16 mouse cellular contexts compared by ENCODE assay signal in the genomic region with DNA sequence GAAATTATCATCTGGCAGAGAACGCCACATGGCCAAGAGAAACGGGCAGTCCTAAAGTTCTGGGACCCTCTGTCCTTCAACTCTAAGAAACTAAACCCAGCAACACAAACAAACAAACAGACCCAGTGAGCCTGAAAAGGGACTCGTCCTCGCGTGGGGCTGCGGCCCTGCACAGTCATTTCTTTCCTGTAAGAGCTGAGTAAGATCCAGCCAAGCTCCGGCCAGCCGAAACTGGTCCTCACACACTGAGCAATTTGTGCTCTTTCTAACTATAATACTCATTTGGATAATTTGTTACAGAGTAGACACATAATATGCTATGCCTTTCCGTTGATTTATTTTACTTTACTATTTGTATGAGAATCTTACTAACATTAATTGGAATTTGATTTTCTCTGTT. TPM values are rescaled to one million over a fixed set of nuclear protein-coding genes. Genes with fewer than 3 reads are reported as not detected.
A peak's percentile ranks its signal among the peaks of the same experiment; 100 is the strongest.
DNase-seq lines count a peak whose midpoint lies in the region; TF ChIP-seq lines count a peak whose summit lies in the region.
"Had no signal": no experiment of that assay in that cellular context is flagged by ENCODE, and none has a peak within 500 bp of the region (broad histone marks: within the 10 kb centered on the region; RNA-seq: fewer than 3 reads in every experiment).

No protein-coding gene starts in this region.

- H3K9ac ChIP-seq in CH12.LX (ENCODE audit: insufficient read depth, low read depth) = no peak overlapping the region

- TF ChIP-seq RAD21 in CH12.LX (IDR thresholded peaks at IDR 0.05; ENCODE audit: low read depth, low read length) = no peak

- in situ Hi-C loops in CH12.LX (cut with MboI; ENCODE audit: low pct_ligation_motif_present, low pct_unique_long_range_greater_than_20kb, low sequenced_read_pairs) = no loop called here

- peak; percentile 74 for DNase-seq in heart, adult 11 months
- DNase-seq in heart, postnatal 14 days = no peak
- no peak for DNase-seq in CH12.LX (ENCODE audit: extremely low read depth)
- DNase-seq in layer of hippocampus, postnatal 14 days (ENCODE audit: low spot score in 2 of 2) = no peak
- DNase-seq: adrenal gland, adult 2 months; adrenal gland, adult 8-10 months; adrenal gland, postnatal 10 days; adrenal gland, postnatal 14 days; adrenal gland, postnatal 25 days; adrenal gland, postnatal 36 days; B cell, adult 2 months; cerebellum, adult 11 months; cerebellum, adult 11-12 months; cerebellum, adult 18-20 months; cerebellum, adult 2 months had no signal

- dilution Hi-C loops in CH12.LX (cut with MboI; ENCODE audit: extremely low pct_ligation_motif_present, extremely low pct_unique_long_range_greater_than_20kb, low sequenced_read_pairs) = no loop called here

- H3K4me3 ChIP-seq in CH12.LX (replicated peaks in 1 of 3; ENCODE audit: low read depth in 2 of 3, low read length in 2 of 3, poor library complexity in 1 of 3) = no peak overlapping the region

- no peak overlapping the region for H3K4me2 ChIP-seq in CH12.LX (ENCODE audit: insufficient read depth, low read depth, poor library complexity, severe bottlenecking)

- no peak for TF ChIP-seq CTCF in CH12.LX (conservative IDR thresholded peaks at IDR 0.05 in 1 of 2, IDR thresholded peaks at IDR 0.05 in 1 of 2; ENCODE audit: low read depth in 2 of 2, low read length in 2 of 2)

- no peaks in the 10 kb centered on the region for H3K36me3 ChIP-seq in CH12.LX (replicated peaks in 1 of 2; ENCODE audit: control insufficient read depth in 1 of 2, insufficient read depth in 1 of 2, low read length in 1 of 2)
- H3K36me3 ChIP-seq: G1E had no signal

- TF ChIP-seq EP300 in CH12.LX (IDR thresholded peaks at IDR 0.05; ENCODE audit: low read length) = peak; percentile 80

- no peak for TF ChIP-seq POLR2A in CH12.LX (IDR thresholded peaks at IDR 0.05; ENCODE audit: low read depth, low read length)

- H3K27ac ChIP-seq in CH12.LX (ENCODE audit: insufficient read depth, low read depth) = no peak overlapping the region

- intact Hi-C loops in heart, postnatal 14 days (cut with DNase I) = no loop called here

- no peaks in the 10 kb centered on the region for H3K9me3 ChIP-seq in CH12.LX (replicated peaks; ENCODE audit: low read length)
- H3K9me3 ChIP-seq: G1E had no signal

- H3K27me3 ChIP-seq in CH12.LX (replicated peaks) = no peaks in the 10 kb centered on the region

- H3K79me2 ChIP-seq in CH12.LX (replicated peaks; ENCODE audit: control insufficient read depth, extremely low read depth, insufficient read depth, poor library complexity, severe bottlenecking) = no peaks in the 10 kb centered on the region

- H3K4me1 ChIP-seq in CH12.LX (ENCODE audit: control insufficient read depth in 1 of 2, insufficient read depth in 2 of 2) = peaks cover 0 to 6% of the 10 kb centered on the region in 2 experiments; a peak in 2 of 4 replicates

TF ChIP-seq in CH12.LX, 34 proteins besides CTCF, POLR2A, EP300 and RAD21:
- TF ChIP-seq POLR2AphosphoS2 (IDR thresholded peaks at IDR 0.05; ENCODE audit: low read depth, low read length) (no peak), RCOR1 (conservative IDR thresholded peaks at IDR 0.05; ENCODE audit: low read depth, low read length) (0 out of 2 replicates have a peak, but pooled peaks have one; percentile 43), E2F4 (IDR thresholded peaks at IDR 0.05; ENCODE audit: insufficient replicate concordance, low read depth, low read length) (no peak), IRF4 (IDR thresholded peaks at IDR 0.05; ENCODE audit: low read depth, low read length) (peak; percentile 92), BHLHE40 (IDR thresholded peaks at IDR 0.05; ENCODE audit: low read depth, low read length) (peak; percentile 73), JUN (IDR thresholded peaks at IDR 0.05; ENCODE audit: insufficient read depth, low read depth, low read length) (peak; percentile 42; the same call in 1 of the 2 replicates), JUND (conservative IDR thresholded peaks at IDR 0.05; ENCODE audit: low read depth, low read length) (peak; percentile 74)

RNA-seq across cellular contexts. Expression of gene Zc3h15, which starts 17.4 kb away (rescaled TPM):
- 10 to 100 TPM; 49.4 to 50.6 TPM for total RNA-seq in heart, postnatal 14 days (2021)
- total RNA-seq in CH12.LX (2012; rRNA removed) (172 and 176 TPM in 2 replicates), CH12.LX (2014; rRNA removed) (233 and 262 TPM in 2 replicates)
- 277 and 339 TPM in 2 replicates for polyA plus RNA-seq in CH12.LX (2012; ENCODE audit: insufficient read length, low read depth)
- total RNA-seq in layer of hippocampus, postnatal 14 days (2021) = 100 to 1,000 TPM; 122 to 125 TPM
